Mouse (Mus musculus) kidney, postnatal 0 days (tissue): ENCODE data around the gene Slc6a12. TPM values are rescaled to one million over a fixed set of nuclear protein-coding genes. Genes with fewer than 3 reads are reported as not detected.

Experiments
- ATAC-seq: fragments of 200-750 bp; cut with Nextera tagmentation; replicated peaks from 2 replicates; pipeline ENCODE4 v1.8.0; 2017; ENCODE audit warnings: low read depth, moderate number of reproducible peaks, moderate TSS enrichment, moderate library complexity; ENCODE audit not compliant: low FRiP score
- DNase-seq: peaks from one replicate; pipeline ENCODE4 v3.0.0-alpha.2; 2016; ENCODE audit warnings: low spot score
- H3K27ac ChIP-seq: fragments of 300-500 bp; sonication (generic); 2 replicates; pipeline ENCODE4 v1.5.1; 2014; ENCODE audit warnings: mild to moderate bottlenecking
- H3K27me3 ChIP-seq: fragments of 300-500 bp; sonication (generic); 2 replicates; pipeline ENCODE4 v1.6.1; 2014; ENCODE audit warnings: low read length, mixed read lengths; ENCODE audit not compliant: insufficient read depth
- H3K36me3 ChIP-seq: fragments of 300-500 bp; sonication (generic); 2 replicates; pipeline ENCODE4 v1.6.1; 2014; ENCODE audit warnings: low read length, mixed read lengths; ENCODE audit not compliant: insufficient read depth
- H3K4me1 ChIP-seq: fragments of 300-500 bp; sonication (generic); replicated peaks from 2 replicates; pipeline ENCODE4 v1.6.1; 2014; ENCODE audit warnings: antibody characterized with exemption, low read length, mixed read lengths; ENCODE audit not compliant: insufficient read depth
- H3K4me2 ChIP-seq: fragments of 300-500 bp; sonication (generic); 2 replicates; pipeline ENCODE4 v1.6.1; 2014; ENCODE audit warnings: mild to moderate bottlenecking, low read length, moderate library complexity, mixed read lengths
- H3K4me3 ChIP-seq: fragments of 300-500 bp; sonication (generic); replicated peaks from 2 replicates; pipeline ENCODE4 v1.5.1; 2014; ENCODE audit warnings: low read depth, low read length
- H3K9ac ChIP-seq: fragments of 300-500 bp; sonication (generic); 2 replicates; pipeline ENCODE4 v1.6.1; 2014; ENCODE audit warnings: low read depth, low read length
- H3K9me3 ChIP-seq: fragments of 300-500 bp; sonication (generic); replicated peaks from 2 replicates; pipeline ENCODE4 v1.6.1; 2016; ENCODE audit warnings: low read length, inconsistent platforms, mixed read lengths
- CTCF ChIP-seq: IDR thresholded peaks from 2 replicates; pipeline ENCODE4 v1.5.1; 2016; ENCODE audit warnings: antibody characterized with exemption, low read depth, mild to moderate bottlenecking, moderate library complexity
- WGBS: fragments of 180-500 bp; shearing (Covaris S2); extraction: QIAGEN DNeasy Blood & Tissue Kit; methylation state at CpG from one replicate; pipeline ENCODE4 v1.1.7; 2014; 5-methylcytosine and 5-hydroxymethylcytosine counted together
- polyA plus RNA-seq: library from polyadenylated mRNA; unstranded; fragments of >200 nt; fragmentation: Nextera tagmentation; extraction: Ambion mirVana; gene quantifications from 2 replicates; pipeline ENCODE4 v1.2.1, GENCODE M21; 2015

The Slc6a12 gene
- polyA plus RNA-seq, 1 experiment from 2014 or later: 5.5 TPM

- DNase-seq (no peak), ATAC-seq (no peak)
- H3K27me3 ChIP-seq: no peaks in the 10 kb centered on the region
- WGBS: 86% methylated on average over 4 of the region's 4 CpGs
- H3K4me3 ChIP-seq: no peak overlapping the region
- no peak overlapping the region for H3K9ac ChIP-seq
- H3K4me1 ChIP-seq: no peaks in the 10 kb centered on the region
- no peaks in the 10 kb centered on the region for H3K36me3 ChIP-seq
- H3K27ac ChIP-seq: no peak overlapping the region
- no peak for TF ChIP-seq CTCF
- no peak overlapping the region for H3K4me2 ChIP-seq
- H3K9me3 ChIP-seq: no peaks in the 10 kb centered on the region
Measured at GRCm38 (mm10) chr6:121392610-121393252, 49.9 kb downstream of the Slc6a12 start.

GRCm38 (mm10) chr6:121401140-121401539 is 58.3 kb downstream of the Slc6a12 start:
- H3K27ac ChIP-seq: no peak overlapping the region
- TF ChIP-seq CTCF: no peak

DNA sequence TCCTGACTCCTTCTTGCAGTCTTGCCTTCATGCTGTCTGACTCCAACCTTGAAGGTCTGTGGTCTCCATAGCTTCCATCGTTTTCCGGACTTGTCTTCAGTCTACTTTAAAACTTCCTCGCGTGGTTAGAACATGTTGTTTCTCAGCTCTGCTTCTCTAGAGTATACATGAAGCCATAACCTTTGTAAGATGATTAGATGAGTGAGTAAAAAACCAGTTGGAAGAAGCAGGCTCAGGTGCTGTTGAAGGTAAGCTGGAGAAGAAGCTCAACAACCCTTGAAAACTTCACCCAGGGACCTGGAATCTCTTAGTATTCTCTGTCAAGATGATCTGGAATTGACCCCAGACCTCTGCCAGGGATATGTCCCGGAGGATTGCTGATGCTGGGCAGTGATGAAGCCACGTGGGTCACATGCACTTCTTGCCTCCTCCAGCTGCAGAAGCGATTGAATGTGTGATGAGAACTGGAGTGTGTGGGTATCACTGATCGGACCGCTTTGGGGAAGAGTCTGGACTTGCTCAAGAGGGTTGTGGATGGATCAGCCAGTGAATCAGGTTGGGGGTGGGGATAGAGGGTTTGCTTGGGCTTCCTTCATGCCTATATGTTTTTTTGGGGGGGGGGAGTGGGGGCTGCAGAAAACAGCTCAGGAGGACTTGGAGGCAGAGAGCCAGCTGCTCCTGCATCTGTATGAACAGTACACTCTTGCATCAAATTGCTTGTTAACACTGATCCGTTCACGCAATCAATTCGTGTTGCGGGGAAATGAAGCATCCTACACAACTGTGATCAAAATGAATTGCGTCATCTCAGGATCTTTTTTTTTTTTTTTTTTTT is 59.2 kb downstream of the Slc6a12 start:
- no peak overlapping the region for H3K9ac ChIP-seq
- no peaks in the 10 kb centered on the region for H3K9me3 ChIP-seq
- DNase-seq: no peak
- no peaks in the 10 kb centered on the region for H3K36me3 ChIP-seq
- no peaks in the 10 kb centered on the region for H3K4me1 ChIP-seq
- no peak for TF ChIP-seq CTCF
- no peak for ATAC-seq
- no peak overlapping the region for H3K4me3 ChIP-seq
- 84% methylated on average over 14 of the region's 14 CpGs for WGBS
- no peaks in the 10 kb centered on the region for H3K27me3 ChIP-seq
- H3K27ac ChIP-seq: no peak overlapping the region
- H3K4me2 ChIP-seq: no peak overlapping the region

More at GRCm38 (mm10) chr6:121401140-121401539, 58.3 kb downstream of the Slc6a12 start:
- ATAC-seq (no peak), DNase-seq (no peak)
- 90% methylated on average over 6 of the region's 6 CpGs for WGBS
- H3K27me3 ChIP-seq: no peaks in the 10 kb centered on the region
- H3K4me3 ChIP-seq: no peak overlapping the region
- H3K36me3 ChIP-seq: no peaks in the 10 kb centered on the region
- no peak overlapping the region for H3K9ac ChIP-seq
- H3K9me3 ChIP-seq: no peaks in the 10 kb centered on the region
- no peaks in the 10 kb centered on the region for H3K4me1 ChIP-seq
- no peak overlapping the region for H3K4me2 ChIP-seq

GRCm38 (mm10) chr6:121402661-121403244 is 59.9 kb downstream of the Slc6a12 start:
- H3K9ac ChIP-seq: no peak overlapping the region
- no peaks in the 10 kb centered on the region for H3K36me3 ChIP-seq
- H3K4me3 ChIP-seq: no peak overlapping the region
- H3K27ac ChIP-seq: no peak overlapping the region
- H3K9me3 ChIP-seq: no peaks in the 10 kb centered on the region
- no peaks in the 10 kb centered on the region for H3K27me3 ChIP-seq
- no peak for DNase-seq
- H3K4me2 ChIP-seq: no peak overlapping the region
- H3K4me1 ChIP-seq: no peaks in the 10 kb centered on the region
- TF ChIP-seq CTCF: no peak
- ATAC-seq: no peak
- WGBS: 85% methylated on average over 8 of the region's 8 CpGs

GRCm38 (mm10) chr6:121405311-121405710 is 62.4 kb downstream of the Slc6a12 start:
- TF ChIP-seq CTCF: no peak
- 80% methylated on average over 8 of the region's 8 CpGs for whole genome bisulfite sequencing
- no peaks in the 10 kb centered on the region for H3K36me3 ChIP-seq
- no peak overlapping the region for H3K4me3 ChIP-seq
- no peak for DNase-seq
- no peak overlapping the region for H3K9ac ChIP-seq
- no peak for ATAC-seq
- no peaks in the 10 kb centered on the region for H3K27me3 ChIP-seq
- no peaks in the 10 kb centered on the region for H3K4me1 ChIP-seq
- H3K27ac ChIP-seq: no peak overlapping the region
- H3K9me3 ChIP-seq: no peaks in the 10 kb centered on the region
- no peak overlapping the region for H3K4me2 ChIP-seq

GRCm38 (mm10) chr6:121407571-121408011 is 64.7 kb downstream of the Slc6a12 start:
- WGBS: 26% methylated on average over 5 of the region's 5 CpGs
- TF ChIP-seq CTCF: no peak
- peak; percentile 3 for DNase-seq
- Histone ChIP-seq H3K4me3 (no peak overlapping the region), H3K4me2 (no peak overlapping the region), H3K9me3 (no peaks in the 10 kb centered on the region), H3K36me3 (no peaks in the 10 kb centered on the region), H3K9ac (no peak overlapping the region), H3K27ac (no peak overlapping the region), H3K4me1 (no peaks in the 10 kb centered on the region), H3K27me3 (peaks cover 12% of the 10 kb centered on the region)
- no peak for ATAC-seq
